Mouse (Mus musculus): ENCODE measurements around the gene Best2. TPM values are rescaled to one million over a fixed set of nuclear protein-coding genes. Genes with fewer than 3 reads are reported as not detected.

Gene Best2
- polyA plus RNA-seq (2017; shearing (Covaris generic)), result not detected

DNA sequence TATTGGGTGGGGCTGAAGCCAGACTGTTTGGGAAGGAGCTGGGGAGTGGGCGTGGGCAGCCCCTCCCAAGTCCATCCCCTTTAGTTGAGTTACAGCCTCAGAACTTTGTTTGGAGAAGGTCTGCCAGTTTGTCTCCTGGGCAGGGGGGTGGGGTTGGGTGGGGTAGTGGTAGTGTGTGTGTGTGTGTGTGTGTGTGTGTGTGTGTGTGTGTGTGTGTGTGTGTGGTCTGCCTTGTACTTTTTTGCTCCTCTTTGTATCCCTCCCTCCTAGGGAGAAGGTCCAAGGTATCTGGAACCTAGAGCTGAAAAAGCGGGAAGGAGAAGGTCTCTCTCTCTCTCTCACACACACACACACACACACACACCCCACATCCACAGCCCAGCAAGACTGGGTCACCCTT is at the start of gene Best2:
TSS of gene Best2 (minus strand) at position 101 of the 400 bp plus-strand sequence.

DNA sequence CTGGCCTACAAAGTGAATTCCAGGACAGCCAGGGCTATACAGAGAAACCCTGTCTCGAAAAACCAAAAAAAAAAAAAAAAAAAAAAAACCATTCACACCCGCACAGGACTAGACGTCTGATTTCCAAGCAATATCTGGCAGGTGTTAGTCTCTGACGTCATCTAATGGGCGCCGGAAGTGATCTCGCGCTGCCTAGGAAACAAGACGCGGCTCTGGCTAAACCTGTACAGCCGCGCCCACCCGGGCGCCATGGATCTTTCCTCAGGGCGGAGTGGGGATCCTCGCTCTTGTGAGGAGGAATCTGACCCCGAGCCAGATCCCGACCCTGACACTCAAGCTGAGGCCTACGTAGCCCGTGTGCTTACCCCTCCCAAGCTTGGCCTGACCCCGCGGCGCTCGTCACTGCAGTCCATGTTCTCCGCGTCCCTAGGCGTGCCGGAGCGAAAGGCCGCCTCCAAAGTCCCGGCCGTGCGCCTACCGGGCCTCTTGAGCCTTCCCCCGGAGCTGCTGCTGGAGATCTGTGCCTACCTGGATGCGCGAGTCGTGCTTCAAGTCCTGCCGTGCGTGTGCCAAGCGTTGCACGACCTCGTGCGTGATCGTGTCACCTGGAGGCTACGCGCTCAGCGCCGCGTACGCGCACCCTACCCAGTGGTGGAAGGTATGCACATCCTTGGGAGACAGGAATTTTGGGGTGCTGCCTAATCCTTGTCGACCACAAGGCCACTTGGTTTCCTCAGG is 45.7 kb upstream of the Best2 start, which contains the start of gene Fbxw9:
TSS of gene Fbxw9 (plus strand) at position 177 of the 738 bp plus-strand sequence.

DNA sequence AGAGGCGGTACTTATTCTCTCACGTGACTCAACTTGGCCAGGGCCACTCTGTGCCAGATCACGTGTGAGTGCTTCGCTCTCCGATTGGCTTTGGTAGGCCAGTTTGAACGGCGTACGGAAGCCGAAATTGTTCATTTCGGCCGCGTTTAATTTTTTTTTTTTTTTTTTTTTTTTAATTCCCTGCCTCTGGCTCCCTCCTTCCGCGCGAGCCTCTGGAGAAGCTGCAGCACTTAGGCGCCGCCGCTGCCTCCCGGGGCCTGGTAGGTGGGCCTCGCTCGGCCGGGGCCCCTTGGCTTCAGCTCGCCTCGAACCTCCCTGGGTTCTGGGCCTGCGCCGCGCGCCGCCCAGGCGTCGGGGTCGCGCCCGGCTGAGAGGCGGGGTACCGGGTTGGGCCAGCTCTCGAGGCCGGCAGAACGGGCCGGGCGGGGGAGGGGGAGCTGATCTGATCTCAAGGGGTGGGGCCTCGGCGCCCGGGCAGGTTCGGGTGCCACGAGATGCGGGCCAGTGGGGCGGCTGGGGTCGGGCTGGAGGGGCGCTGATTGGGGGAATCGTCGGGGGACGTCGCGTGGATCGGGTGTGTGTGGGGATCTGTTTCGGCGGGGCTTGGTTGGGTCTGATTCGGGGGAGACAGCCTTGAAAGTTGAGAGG is 22.5 kb upstream of the Best2 start, which contains the start of gene Tnpo2:
TSS of gene Tnpo2 (plus strand) at position 198 of the 648 bp plus-strand sequence.

DNA sequence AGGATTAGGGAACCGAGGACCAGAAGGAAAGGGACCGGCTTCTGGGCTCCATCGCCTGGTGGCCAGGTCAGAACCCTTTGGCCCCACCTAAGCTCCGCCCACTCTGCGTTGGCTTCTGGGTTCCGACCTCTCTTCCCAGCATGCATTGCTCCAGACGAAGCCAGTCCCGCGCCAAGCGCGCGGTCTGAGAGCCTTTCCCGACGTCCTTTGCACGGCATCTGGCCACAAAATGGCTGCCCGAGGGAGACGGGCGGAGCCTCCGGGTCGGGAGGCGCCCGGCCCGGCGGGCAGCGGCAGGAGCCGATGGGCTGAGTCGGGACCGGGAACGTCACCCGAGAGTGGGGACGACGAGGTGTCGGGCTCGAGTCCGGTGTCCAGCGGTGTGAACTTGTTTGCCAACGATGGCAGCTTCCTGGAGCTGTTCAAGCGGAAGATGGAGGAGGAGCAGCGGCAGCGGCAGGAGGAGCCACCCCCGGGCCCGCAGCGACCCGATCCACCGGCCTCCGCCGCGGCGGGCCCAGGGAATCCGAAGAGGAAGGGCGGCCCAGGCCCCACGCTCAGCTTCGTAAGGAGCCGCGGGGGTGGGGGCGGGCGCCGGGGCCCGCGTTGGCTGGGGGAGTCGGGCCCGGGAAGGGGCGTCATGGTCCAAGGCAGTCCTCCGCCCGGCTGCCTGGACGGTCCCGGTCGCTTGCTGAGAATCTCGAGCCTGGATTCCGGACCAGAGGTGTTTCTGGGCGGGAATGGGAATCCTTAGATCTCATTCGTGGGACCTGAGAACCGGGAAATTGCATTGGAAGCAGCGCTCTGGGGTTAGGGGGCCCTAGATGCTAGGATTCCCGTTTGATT is 12.6 kb upstream of the Best2 start, which contains the start of gene Trir:
TSS of gene Trir (plus strand) at position 154 of the 846 bp plus-strand sequence.

DNA sequence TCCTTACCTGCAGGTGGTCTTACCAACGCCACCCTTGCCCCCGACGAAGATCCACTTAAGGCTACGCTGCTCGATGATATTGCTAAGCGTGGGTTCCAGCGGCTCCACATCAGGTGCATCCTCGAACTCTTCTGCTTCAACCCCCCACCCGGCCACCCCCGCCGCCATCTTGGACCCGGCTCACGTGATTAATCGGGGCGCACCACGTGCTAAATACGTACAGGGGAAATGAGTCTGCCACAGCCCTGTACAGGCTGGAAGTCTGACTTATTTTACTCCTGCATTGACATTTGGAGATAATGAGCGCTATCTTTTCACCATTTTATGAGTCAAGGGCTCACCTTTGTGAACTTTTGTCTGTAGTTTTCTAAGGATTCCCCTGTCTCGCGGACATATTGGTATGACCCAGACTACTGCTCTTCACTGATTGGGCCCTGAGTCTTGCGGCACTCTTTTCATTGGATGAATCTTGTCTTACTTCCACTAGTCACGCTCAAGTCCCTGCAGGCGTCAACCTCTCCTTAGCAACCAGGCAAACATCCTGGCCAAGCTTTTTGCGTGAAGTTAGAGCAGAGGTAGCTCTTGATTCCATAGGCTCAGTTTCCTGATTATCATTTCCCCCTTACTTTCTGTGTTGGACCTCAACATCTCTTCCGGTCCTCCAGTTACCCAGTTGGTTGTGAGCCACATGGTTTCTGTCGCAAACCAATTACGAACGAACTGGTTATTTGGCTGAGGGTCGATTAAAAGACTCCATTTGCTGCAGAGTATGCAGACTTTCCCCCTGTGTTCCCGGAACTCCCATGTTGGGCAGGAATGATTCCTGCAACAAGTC is 11.0 kb upstream of the Best2 start, which contains the start of gene Asna1:
TSS of gene Asna1 (minus strand) at position 184 of the 835 bp plus-strand sequence.

DNA sequence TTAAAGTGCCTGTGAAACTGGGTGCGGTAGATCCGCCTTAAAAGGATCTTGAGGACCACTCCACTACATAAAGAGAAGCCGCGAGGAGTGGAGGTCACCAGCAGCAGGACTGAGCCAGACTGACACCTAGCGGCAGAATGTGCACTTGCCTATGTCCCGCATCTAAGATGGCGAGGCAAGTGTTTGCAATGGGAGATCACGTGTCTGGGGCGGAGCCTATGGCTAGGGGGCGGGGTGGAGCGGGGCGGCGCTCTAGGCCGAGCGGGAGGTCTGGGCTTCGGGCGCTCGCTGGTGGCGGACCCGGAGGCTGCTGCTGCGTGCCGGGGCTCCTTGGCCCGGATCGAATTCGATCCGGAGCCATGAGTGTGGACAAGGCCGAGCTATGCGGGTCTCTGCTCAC is 24.0 kb downstream of the Best2 start, which contains the start of gene Hook2:
TSS of gene Hook2 (plus strand) at position 255 of the 400 bp plus-strand sequence.

GRCm38 (mm10) chr8:84978248-84978940 is 35.9 kb downstream of the Best2 start, which contains the start of gene Junb:
TSS of gene Junb (minus strand) at chr8:84978718.

GRCm38 (mm10) chr8:84969241-84970134 is 44.8 kb downstream of the Best2 start, which contains the start of the genes Gm49661, Prdx2 and Rnaseh2a:
TSS of gene Gm49661 (minus strand) at chr8:84969433.
TSS of gene Prdx2 (plus strand) at chr8:84969587.
TSS of gene Rnaseh2a (minus strand) at chr8:84969767.

Other genes with a start within 250 kb of the Best2 start
- gene Nfix, start 214.2 kb downstream of the Best2 start, polyA plus RNA-seq (2017; shearing (Covaris generic)), result 12.2 TPM
- gene Dand5, start 191.7 kb downstream of the Best2 start, polyA plus RNA-seq (2017; shearing (Covaris generic)), result 3.3 TPM
- gene Gadd45gip1, start 183.0 kb downstream of the Best2 start, polyA plus RNA-seq (2017; shearing (Covaris generic)), result 19.6 TPM
- gene Rad23a, start 173.9 kb downstream of the Best2 start, polyA plus RNA-seq (2017; shearing (Covaris generic)), result 113 TPM
- gene Calr, start 167.6 kb downstream of the Best2 start, polyA plus RNA-seq (2017; shearing (Covaris generic)), result 547 TPM
- gene Farsa, start 157.5 kb downstream of the Best2 start, polyA plus RNA-seq (2017; shearing (Covaris generic)), result 59.5 TPM
- 5.3 TPM for gene Syce2, start 142.4 kb downstream of the Best2 start, polyA plus RNA-seq (2017; shearing (Covaris generic))
- gene Gcdh, start 120.6 kb downstream of the Best2 start, polyA plus RNA-seq (2017; shearing (Covaris generic)), result 22.4 TPM
- 0.57 TPM for gene Klf1, start 112.6 kb downstream of the Best2 start, polyA plus RNA-seq (2017; shearing (Covaris generic))
- gene Dnase2a, start 106.0 kb downstream of the Best2 start, polyA plus RNA-seq (2017; shearing (Covaris generic)), result 5.6 TPM
- 0.24 TPM for gene Mast1, start 77.2 kb downstream of the Best2 start, polyA plus RNA-seq (2017; shearing (Covaris generic))
- gene Rtbdn, start 67.5 kb downstream of the Best2 start, polyA plus RNA-seq (2017; shearing (Covaris generic)), result not detected
- not detected for gene Gm49661, start 45.1 kb downstream of the Best2 start, polyA plus RNA-seq (2017; shearing (Covaris generic))
- gene Prdx2, start 44.9 kb downstream of the Best2 start, polyA plus RNA-seq (2017; shearing (Covaris generic)), result 110 TPM
- 59.4 TPM for gene Rnaseh2a, start 44.8 kb downstream of the Best2 start, polyA plus RNA-seq (2017; shearing (Covaris generic))
- gene Junb, start 35.8 kb downstream of the Best2 start, polyA plus RNA-seq (2017; shearing (Covaris generic)), result 7,373 TPM
- 17.9 TPM for gene Hook2, start 23.9 kb downstream of the Best2 start, polyA plus RNA-seq (2017; shearing (Covaris generic))
- gene Asna1, start 10.8 kb upstream of the Best2 start, polyA plus RNA-seq (2017; shearing (Covaris generic)), result 29.1 TPM
- gene Trir, start 12.3 kb upstream of the Best2 start, polyA plus RNA-seq (2017; shearing (Covaris generic)), result 198 TPM
- 25.2 TPM for gene Tnpo2, start 22.4 kb upstream of the Best2 start, polyA plus RNA-seq (2017; shearing (Covaris generic))
- 6.5 TPM for gene Fbxw9, start 45.5 kb upstream of the Best2 start, polyA plus RNA-seq (2017; shearing (Covaris generic))
- gene Gm5741, start 53.5 kb upstream of the Best2 start, polyA plus RNA-seq (2017; shearing (Covaris generic)), result not detected
- 89.1 TPM for gene Dhps, start 57.2 kb upstream of the Best2 start, polyA plus RNA-seq (2017; shearing (Covaris generic))
- 134 TPM for gene Wdr83os, start 66.2 kb upstream of the Best2 start, polyA plus RNA-seq (2017; shearing (Covaris generic))
- 18.9 TPM for gene Wdr83, start 66.8 kb upstream of the Best2 start, polyA plus RNA-seq (2017; shearing (Covaris generic))
- gene Man2b1, start 68.7 kb upstream of the Best2 start, polyA plus RNA-seq (2017; shearing (Covaris generic)), result 93.4 TPM
- gene Zfp791, start 108.6 kb upstream of the Best2 start, polyA plus RNA-seq (2017; shearing (Covaris generic)), result not detected
- gene Cks1brt, start 137.4 kb upstream of the Best2 start, polyA plus RNA-seq (2017; shearing (Covaris generic)), result not detected
- not detected for gene Olfr371, start 211.5 kb upstream of the Best2 start, polyA plus RNA-seq (2017; shearing (Covaris generic))